Mouse (Mus musculus) c-Kit-positive CD71-negative TER-119-negative erythroid progenitor cells, embryonic 14.5 days (primary cell): ENCODE results near the gene Olfr462.

ENCODE experiments used
- DNase-seq: peaks from one replicate; pipeline ENCODE4 v3.0.0-alpha.2; 2013; ENCODE audit warnings: low read depth

Olfr462 gene

DNA sequence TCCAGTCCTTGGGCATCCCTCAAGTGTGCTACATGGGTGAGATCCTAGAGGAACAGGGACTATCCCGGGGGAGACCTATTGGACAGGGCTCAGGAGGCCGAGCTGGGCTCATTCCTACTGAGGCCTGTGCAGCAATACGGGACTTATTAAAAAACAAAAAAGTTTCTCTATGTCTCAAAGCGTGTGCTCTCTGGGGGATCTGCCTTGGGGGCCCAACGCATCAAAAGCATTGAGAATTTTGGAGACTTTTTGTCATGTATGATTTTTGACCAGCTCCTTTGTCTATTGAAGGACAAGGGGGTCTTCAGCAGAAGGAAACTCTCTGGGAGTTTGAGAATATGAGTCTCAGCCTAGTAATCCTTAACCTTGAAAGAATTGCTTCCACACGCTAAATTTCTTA, at the start of gene Olfr462:
Gene Olfr462, minus strand, starts transcription at position 101 of the 400 bp plus-strand sequence.
- DNase-seq: no peak

DNA sequence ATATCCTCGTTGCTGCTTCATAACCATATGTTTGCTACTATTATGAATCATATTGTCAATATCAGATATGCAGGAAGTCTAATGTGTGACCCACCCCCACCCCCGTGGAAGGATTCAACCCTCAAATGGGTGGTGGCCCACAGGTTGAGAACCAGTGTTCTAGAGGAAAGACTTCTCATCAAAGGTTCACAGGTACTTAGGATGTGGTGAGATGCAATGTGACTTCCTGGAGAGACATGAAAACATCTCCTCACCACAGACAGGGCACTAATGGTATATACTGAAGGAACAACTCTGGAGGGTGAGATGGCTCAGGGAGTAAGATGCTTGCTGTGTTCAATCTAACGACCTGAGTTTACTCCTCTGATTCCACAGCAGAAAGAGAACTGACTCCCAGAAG, 43.4 kb upstream of the Olfr462 start:
- DNase-seq: no peak

DNA sequence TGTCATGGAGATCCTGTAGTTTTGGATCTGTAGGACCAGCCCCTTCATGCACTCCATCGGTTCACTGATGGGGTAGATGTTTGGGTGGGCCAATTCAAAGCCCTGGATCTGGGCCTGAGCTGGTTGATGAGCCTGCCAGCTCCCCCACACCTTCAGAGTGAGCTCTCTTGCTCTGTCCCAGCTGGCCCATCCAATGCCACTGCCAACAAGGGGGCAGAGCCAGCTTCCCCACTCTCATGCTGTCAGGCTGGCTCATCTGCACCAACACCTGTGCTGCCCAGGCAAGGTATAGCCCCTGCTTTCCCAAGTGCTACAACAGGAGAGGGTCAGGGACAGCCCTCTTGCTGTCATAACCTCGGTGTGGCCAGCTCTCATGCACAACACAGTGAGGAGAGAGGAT, 41.7 kb upstream of the Olfr462 start:
- DNase-seq: no peak

GRCm38 (mm10) chr11:87930348-87930747, 38.3 kb upstream of the Olfr462 start:
- no peak for DNase-seq

DNA sequence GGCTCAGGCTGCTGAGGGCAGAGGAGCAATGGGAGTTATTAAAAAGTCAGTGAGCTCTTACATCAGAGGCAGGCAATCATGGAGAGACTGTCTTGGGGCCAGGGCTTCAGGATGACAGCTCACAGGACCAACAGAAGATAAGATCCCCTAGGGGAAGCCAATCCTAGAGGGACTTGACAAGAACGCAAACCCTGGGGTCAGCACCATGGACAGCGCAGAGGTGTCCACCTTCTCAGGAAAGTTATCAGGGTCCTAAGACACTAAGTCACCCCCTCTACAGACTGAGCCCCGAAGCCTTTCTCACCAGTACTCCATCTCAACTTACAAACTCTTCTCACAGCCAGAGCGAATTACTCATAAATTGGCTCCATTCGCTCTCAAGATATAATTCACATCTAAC, 28.9 kb upstream of the Olfr462 start, which contains the start of gene Olfr464:
Gene Olfr464, minus strand, starts transcription at position 2 of the 400 bp plus-strand sequence.
- DNase-seq: peak; percentile 68

- DNase-seq: no peak
Observed at GRCm38 (mm10) chr11:87920301-87920700, 28.2 kb upstream of the Olfr462 start.

DNA sequence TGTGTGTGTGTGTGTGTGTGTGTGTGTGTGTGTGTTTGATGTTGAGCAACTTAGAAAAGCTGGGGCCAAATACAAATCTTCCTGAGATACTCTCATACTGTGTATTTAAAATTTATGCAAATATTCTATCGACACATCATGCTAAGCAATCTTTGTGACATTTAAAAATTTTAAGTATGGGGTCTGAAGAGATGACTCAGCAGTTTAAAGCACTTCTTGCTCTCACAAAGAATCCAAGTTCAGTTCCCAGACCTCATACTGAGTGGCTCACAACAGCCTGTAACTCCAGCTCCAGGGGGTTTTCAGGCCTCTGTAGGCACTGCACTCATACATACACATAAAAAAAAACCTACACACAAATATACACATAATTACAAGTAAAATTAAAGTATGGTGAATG, 23.9 kb upstream of the Olfr462 start:
- DNase-seq: no peak

- DNase-seq: no peak
Observed at GRCm38 (mm10) chr11:87904331-87904730, 12.3 kb upstream of the Olfr462 start.

- no peak for DNase-seq
Observed at GRCm38 (mm10) chr11:87897287-87897686, 5.2 kb upstream of the Olfr462 start, which contains the start of gene Olfr463. Olfr463 (minus strand) TSS chr11:87897387.

- no peak for DNase-seq
Observed at GRCm38 (mm10) chr11:87884856-87885255, 7.2 kb downstream of the Olfr462 start.

GRCm38 (mm10) chr11:87883493-87883892, 8.6 kb downstream of the Olfr462 start:
- DNase-seq: no peak

- DNase-seq: no peak
Observed at GRCm38 (mm10) chr11:87881714-87882113, 10.4 kb downstream of the Olfr462 start.

DNA sequence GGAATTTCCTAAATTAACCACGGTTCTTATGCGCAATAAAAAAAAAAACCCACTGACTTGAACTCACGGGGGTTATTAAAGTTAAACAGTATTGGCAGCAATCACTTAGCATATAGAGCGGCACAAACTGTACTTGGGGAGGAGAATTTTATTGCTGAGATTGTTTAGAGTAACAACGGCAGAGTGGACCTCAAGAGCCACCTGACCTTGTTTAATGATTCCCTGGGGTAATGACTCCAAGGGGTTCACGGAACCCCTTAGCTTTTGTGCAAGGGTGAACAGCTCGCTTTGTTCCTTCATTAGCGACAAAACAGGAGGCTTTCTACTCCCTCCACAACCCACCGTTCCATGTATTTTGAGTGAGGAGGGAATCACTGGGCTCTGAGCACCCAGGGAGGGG, 12.2 kb downstream of the Olfr462 start:
- DNase-seq: no peak

GRCm38 (mm10) chr11:87875436-87875835, 16.6 kb downstream of the Olfr462 start, which contains the start of gene Epx:
Epx (minus strand) TSS chr11:87875536.
- DNase-seq: no peak

GRCm38 (mm10) chr11:87871766-87872165, 20.3 kb downstream of the Olfr462 start:
- no peak for DNase-seq

GRCm38 (mm10) chr11:87870096-87870495, 22.0 kb downstream of the Olfr462 start:
- DNase-seq: no peak

- DNase-seq: peak; percentile 6
Observed at GRCm38 (mm10) chr11:87866891-87867290, 25.2 kb downstream of the Olfr462 start.

DNA sequence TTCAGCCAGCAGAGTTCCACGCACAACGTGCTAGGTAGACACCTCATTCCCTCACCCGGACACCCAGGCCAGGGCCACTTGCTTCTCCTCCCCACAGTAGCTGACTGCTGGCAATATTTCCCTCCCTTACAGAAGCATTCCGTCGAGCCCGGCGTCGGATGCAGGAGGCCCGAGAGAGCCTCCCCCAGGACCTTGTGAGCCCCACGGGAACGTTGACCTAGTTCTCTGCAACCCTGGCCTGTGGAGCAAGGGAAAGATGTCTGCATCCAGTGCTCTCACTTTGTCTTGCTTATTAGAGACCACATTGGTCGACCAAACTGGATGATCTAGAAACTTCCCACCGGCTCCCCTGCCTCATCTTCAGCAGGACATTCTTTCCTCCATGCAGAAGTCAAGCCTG, 29.3 kb downstream of the Olfr462 start:
- DNase-seq: no peak

GRCm38 (mm10) chr11:87860426-87860825, 31.6 kb downstream of the Olfr462 start:
- no peak for DNase-seq

DNA sequence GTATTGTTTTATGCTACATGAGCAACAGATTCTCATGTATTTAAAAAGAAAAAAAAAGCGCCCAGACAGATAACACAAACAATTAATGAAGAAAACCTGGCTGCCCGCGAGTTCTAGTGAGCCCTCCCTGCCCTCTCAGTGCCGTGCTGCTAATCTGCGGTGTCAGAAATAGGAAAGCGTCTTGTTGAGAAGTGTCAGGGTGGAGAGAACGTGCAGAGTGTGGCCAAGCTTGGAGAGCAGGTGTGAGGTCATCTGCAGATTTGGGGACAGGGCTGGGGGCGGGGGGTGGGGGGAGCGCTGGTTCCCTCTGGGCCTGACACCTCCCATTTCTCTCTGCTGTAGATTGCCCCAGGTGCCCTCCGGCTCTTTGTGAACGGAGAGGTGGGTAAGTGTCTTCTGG, 32.8 kb downstream of the Olfr462 start:
- DNase-seq: no peak

GRCm38 (mm10) chr11:87854550-87854949, 37.5 kb downstream of the Olfr462 start:
- no peak for DNase-seq

- DNase-seq: no peak
Observed at GRCm38 (mm10) chr11:87853597-87853954, 38.5 kb downstream of the Olfr462 start.

DNA sequence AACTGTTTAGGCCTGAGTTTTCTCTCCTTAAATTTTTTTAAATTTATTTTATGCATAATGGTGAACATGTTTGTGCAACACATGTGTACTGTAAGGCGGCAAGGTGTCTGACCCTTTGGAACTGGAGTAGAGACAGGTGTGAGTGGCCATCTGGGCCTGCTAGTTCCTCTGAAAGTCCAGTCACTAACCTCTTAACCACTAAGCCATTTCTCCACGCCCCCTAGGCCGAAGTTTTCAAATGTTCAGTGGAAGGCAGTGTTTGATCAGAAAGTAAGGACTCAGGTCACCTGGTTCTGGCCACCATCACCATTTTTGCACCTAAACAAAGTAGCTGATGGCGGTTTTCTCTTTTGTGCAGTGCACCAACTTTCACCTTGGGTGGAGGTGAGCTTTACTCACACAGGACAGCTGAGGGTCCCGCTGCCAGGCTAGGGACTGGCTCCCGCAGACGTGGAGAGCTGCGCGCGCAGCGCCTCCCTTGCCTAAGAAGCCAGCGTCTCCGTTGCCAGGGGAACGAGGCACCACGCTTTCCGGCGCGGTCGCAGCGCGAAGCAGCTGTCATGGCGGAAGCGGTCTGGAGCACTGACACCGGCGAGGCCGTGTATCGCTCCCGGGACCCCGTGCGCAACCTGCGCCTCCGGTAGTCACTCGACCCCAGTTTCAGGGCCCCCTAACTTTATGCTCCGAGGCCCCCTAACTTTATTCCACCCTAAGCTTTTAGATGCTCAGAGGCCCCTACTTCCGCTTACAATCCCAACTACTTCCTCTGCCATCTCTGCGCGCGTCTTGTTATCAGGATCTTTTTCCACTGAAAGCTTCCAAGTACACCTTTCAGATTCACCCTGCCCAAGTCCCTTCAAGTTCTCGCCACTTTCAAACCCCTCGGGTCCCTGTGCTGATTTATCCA, 39.1 kb downstream of the Olfr462 start, which contains the start of gene Mks1:
Gene Mks1, plus strand, starts transcription at position 526 of the 907 bp plus-strand sequence.
- peak; percentile 86 for DNase-seq

DNA sequence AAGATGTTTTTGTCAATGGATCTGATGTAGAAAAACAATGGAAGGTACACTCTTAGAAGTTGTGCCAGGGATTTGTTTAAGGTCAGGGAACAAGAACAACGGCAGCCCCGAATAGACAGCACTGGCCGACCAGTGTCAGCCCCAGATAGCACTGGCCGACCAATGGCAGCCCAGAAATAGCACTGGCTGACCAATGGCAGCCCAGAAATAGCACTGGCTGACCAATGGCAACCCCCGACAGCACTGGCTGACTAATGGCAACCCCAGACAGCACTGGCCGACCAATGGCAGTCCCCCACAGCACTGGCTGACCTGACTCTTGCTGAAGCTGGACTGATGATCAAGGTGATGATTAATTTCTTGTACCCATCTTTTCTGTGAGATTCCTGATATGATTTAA, 44.2 kb downstream of the Olfr462 start:
- DNase-seq: no peak
